Mouse (Mus musculus) thymus, postnatal 14 days (tissue): ENCODE data around the gene Tspan14.

Source experiments
- DNase-seq: peaks from one replicate; pipeline ENCODE4 v3.0.0; 2021

Gene Tspan14

GRCm38 (mm10) chr14:40915838-40916237, 50.8 kb downstream of the Tspan14 start:
- DNase-seq, result no peak

GRCm38 (mm10) chr14:40914701-40915100, 51.9 kb downstream of the Tspan14 start:
- no peak for DNase-seq

GRCm38 (mm10) chr14:40913709-40914108, 52.9 kb downstream of the Tspan14 start:
- no peak for DNase-seq

GRCm38 (mm10) chr14:40911529-40911928, 55.1 kb downstream of the Tspan14 start:
- no peak for DNase-seq

GRCm38 (mm10) chr14:40908763-40909162, 57.8 kb downstream of the Tspan14 start:
- no peak for DNase-seq

GRCm38 (mm10) chr14:40906770-40907169, 59.8 kb downstream of the Tspan14 start:
- no peak for DNase-seq

GRCm38 (mm10) chr14:40905813-40906212, 60.8 kb downstream of the Tspan14 start:
- no peak for DNase-seq

- no peak for DNase-seq
These were observed 64.1 kb downstream of the Tspan14 start for GRCm38 (mm10) chr14:40902307-40903055.

GRCm38 (mm10) chr14:40900267-40900666, 66.3 kb downstream of the Tspan14 start:
- DNase-seq, result no peak

GRCm38 (mm10) chr14:40897916-40898315, 68.7 kb downstream of the Tspan14 start:
- no peak for DNase-seq

- no peak for DNase-seq
These were observed 70.9 kb downstream of the Tspan14 start for GRCm38 (mm10) chr14:40895681-40896080.

GRCm38 (mm10) chr14:40894576-40895247, 71.9 kb downstream of the Tspan14 start:
- peak; percentile 72 for DNase-seq

GRCm38 (mm10) chr14:40893884-40894283, 72.7 kb downstream of the Tspan14 start:
- no peak for DNase-seq

GRCm38 (mm10) chr14:40893196-40893595, 73.4 kb downstream of the Tspan14 start, which contains the start of gene Sh2d4b:
Gene Sh2d4b, minus strand, starts transcription at chr14:40893266.
- DNase-seq, result no peak

GRCm38 (mm10) chr14:40892326-40892825, 74.2 kb downstream of the Tspan14 start:
- no peak for DNase-seq

- DNase-seq, result no peak
These were observed 75.1 kb downstream of the Tspan14 start for GRCm38 (mm10) chr14:40891506-40891905.

- no peak for DNase-seq
These were observed 76.9 kb downstream of the Tspan14 start for GRCm38 (mm10) chr14:40889704-40890103.

GRCm38 (mm10) chr14:40889181-40889580, 77.4 kb downstream of the Tspan14 start:
- no peak for DNase-seq

GRCm38 (mm10) chr14:40886428-40887202, 80.0 kb downstream of the Tspan14 start:
- DNase-seq, result peak; percentile 28

- DNase-seq, result no peak
These were observed 80.9 kb downstream of the Tspan14 start for GRCm38 (mm10) chr14:40885752-40886151.

- DNase-seq, result no peak
These were observed 81.4 kb downstream of the Tspan14 start for GRCm38 (mm10) chr14:40885225-40885624.

GRCm38 (mm10) chr14:40874565-40874964, 92.0 kb downstream of the Tspan14 start:
- DNase-seq, result no peak

- no peak for DNase-seq
These were observed 92.6 kb downstream of the Tspan14 start for GRCm38 (mm10) chr14:40873961-40874360.
